Mouse (Mus musculus) CH12.LX (cell line): ENCODE measurements around the gene Gm20388. TPM values are rescaled to one million over a fixed set of nuclear protein-coding genes. Genes with fewer than 3 reads are reported as not detected.

Experiments
- DNase-seq: peaks from one replicate; pipeline ENCODE4 v3.0.0-alpha.2; 2013; ENCODE audit errors: extremely low read depth
- H3K27ac ChIP-seq: 2 replicates; pipeline ENCODE4 v1.5.1; 2012; ENCODE audit warnings: low read depth, mild to moderate bottlenecking, control low read depth, moderate library complexity; ENCODE audit not compliant: insufficient read depth
- H3K27me3 ChIP-seq: replicated peaks from 2 replicates; pipeline ENCODE3; 2012; ENCODE audit warnings: inconsistent platforms
- H3K36me3 ChIP-seq, 2 experiments: replicated peaks in 1 of 2; 2 replicates each; pipeline versions ENCODE3 to v1.6.1; 2012; ENCODE audit warnings: inconsistent platforms in 1 of 2, low read length in 1 of 2, mild to moderate bottlenecking in 1 of 2, mixed read lengths in 1 of 2, moderate library complexity in 1 of 2; ENCODE audit not compliant: control insufficient read depth in 1 of 2, insufficient read depth in 1 of 2
- H3K4me1 ChIP-seq, 2 experiments: 2 replicates each; pipeline ENCODE4 v1.6.1; 2012; ENCODE audit warnings: inconsistent platforms in 1 of 2, moderate library complexity in 1 of 2; ENCODE audit not compliant: insufficient read depth in 2 of 2, control insufficient read depth in 1 of 2
- H3K4me2 ChIP-seq: 2 replicates; pipeline ENCODE4 v1.6.1; 2012; ENCODE audit warnings: low read depth, mild to moderate bottlenecking, control low read depth; ENCODE audit not compliant: poor library complexity, insufficient read depth, severe bottlenecking
- H3K4me3 ChIP-seq, 3 experiments: fragments of 150-350 bp in 1 of 3; sonication (generic) in 1 of 3; replicated peaks in 1 of 3; 2 replicates each; pipeline versions ENCODE3 to v1.5.1; 2011 to 2012; ENCODE audit warnings: low read depth in 2 of 3, low read length in 2 of 3, mild to moderate bottlenecking in 2 of 3, moderate library complexity in 2 of 3, control low read depth in 1 of 3, improper control_type of control experiment in 1 of 3, inconsistent platforms in 1 of 3, mixed read lengths in 1 of 3; ENCODE audit not compliant: poor library complexity in 1 of 3
- H3K79me2 ChIP-seq: replicated peaks from 2 replicates; pipeline ENCODE4 v1.6.1; 2012; ENCODE audit warnings: mild to moderate bottlenecking, moderate library complexity; ENCODE audit not compliant: control insufficient read depth, poor library complexity, insufficient read depth, severe bottlenecking; ENCODE audit errors: extremely low read depth
- H3K9ac ChIP-seq: 2 replicates; pipeline ENCODE4 v1.6.1; 2012; ENCODE audit warnings: low read depth, mild to moderate bottlenecking, control low read depth, moderate library complexity; ENCODE audit not compliant: insufficient read depth
- H3K9me3 ChIP-seq: replicated peaks from 2 replicates; pipeline ENCODE3; 2012; ENCODE audit warnings: low read length, inconsistent platforms, mixed read lengths
- BHLHE40 ChIP-seq: IDR thresholded peaks from 2 replicates; pipeline ENCODE4 v1.6.1; 2011; ENCODE audit warnings: mild to moderate bottlenecking, low read depth, low read length, improper control_type of control experiment
- CHD1 ChIP-seq: IDR thresholded peaks from 2 replicates; pipeline ENCODE4 v1.6.1; 2012; ENCODE audit warnings: low read depth, low read length, improper control_type of control experiment, inconsistent platforms
- CHD2 ChIP-seq: IDR thresholded peaks from 2 replicates; pipeline ENCODE4 v1.6.1; 2011; ENCODE audit warnings: low read length, improper control_type of control experiment
- CTCF ChIP-seq, 2 experiments: IDR thresholded peaks in 1 of 2; conservative IDR thresholded peaks in 1 of 2; 2 replicates each; pipeline ENCODE4 v1.5.1; 2011 to 2012; ENCODE audit warnings: low read depth in 2 of 2, low read length in 2 of 2, improper control_type of control experiment in 1 of 2, inconsistent platforms in 1 of 2, mild to moderate bottlenecking in 1 of 2, moderate library complexity in 1 of 2
- ELF1 ChIP-seq: IDR thresholded peaks from 2 replicates; pipeline ENCODE4 v1.6.1; 2014; ENCODE audit warnings: low read depth, mild to moderate bottlenecking, inconsistent platforms, low read length, improper control_type of control experiment
- EP300 ChIP-seq: IDR thresholded peaks from 2 replicates; pipeline ENCODE4 v1.6.1; 2011; ENCODE audit warnings: low read length, improper control_type of control experiment
- ETS1 ChIP-seq: conservative IDR thresholded peaks from 2 replicates; pipeline ENCODE4 v1.6.1; 2012; ENCODE audit warnings: low read depth, mild to moderate bottlenecking, inconsistent platforms, low read length, improper control_type of control experiment, moderate library complexity
- GABPA ChIP-seq: IDR thresholded peaks from 2 replicates; pipeline ENCODE4 v1.6.1; 2012; ENCODE audit warnings: low read depth, low read length, improper control_type of control experiment, inconsistent platforms; ENCODE audit not compliant: insufficient replicate concordance
- HCFC1 ChIP-seq: IDR thresholded peaks from 2 replicates; pipeline ENCODE4 v1.6.1; 2012; ENCODE audit warnings: low read depth, mild to moderate bottlenecking, inconsistent platforms, low read length, improper control_type of control experiment
- IRF4 ChIP-seq: IDR thresholded peaks from 2 replicates; pipeline ENCODE4 v1.6.1; 2014; ENCODE audit warnings: low read depth, mild to moderate bottlenecking, inconsistent platforms, low read length, improper control_type of control experiment
- MAZ ChIP-seq: IDR thresholded peaks from 2 replicates; pipeline ENCODE4 v1.6.1; 2012; ENCODE audit warnings: low read depth, mild to moderate bottlenecking, inconsistent platforms, low read length, improper control_type of control experiment, moderate library complexity
- MEF2A ChIP-seq: IDR thresholded peaks from 2 replicates; pipeline ENCODE4 v1.6.1; 2014; ENCODE audit warnings: low read depth, mild to moderate bottlenecking, inconsistent platforms, low read length, improper control_type of control experiment, borderline replicate concordance
- MXI1 ChIP-seq: IDR thresholded peaks from 2 replicates; pipeline ENCODE4 v1.6.1; 2011; ENCODE audit warnings: mild to moderate bottlenecking, low read depth, low read length, improper control_type of control experiment
- MYC ChIP-seq: IDR thresholded peaks from 2 replicates; pipeline ENCODE4 v1.6.1; 2011; ENCODE audit warnings: low read depth, mild to moderate bottlenecking, improper control_type of control experiment, low read length
- PAX5 ChIP-seq: IDR thresholded peaks from 2 replicates; pipeline ENCODE4 v1.6.1; 2012; ENCODE audit warnings: low read length, inconsistent platforms, mixed read lengths
- POLR2A ChIP-seq: IDR thresholded peaks from 2 replicates; pipeline ENCODE4 v1.6.1; 2011; ENCODE audit warnings: low read depth, mild to moderate bottlenecking, improper control_type of control experiment, low read length
- POLR2AphosphoS2 ChIP-seq: IDR thresholded peaks from 2 replicates; pipeline ENCODE4 v1.6.1; 2011; ENCODE audit warnings: low read depth, low read length, improper control_type of control experiment
- RAD21 ChIP-seq: IDR thresholded peaks from 2 replicates; pipeline ENCODE4 v1.6.1; 2011; ENCODE audit warnings: low read depth, mild to moderate bottlenecking, low read length, improper control_type of control experiment, moderate library complexity
- SMC3 ChIP-seq: IDR thresholded peaks from 2 replicates; pipeline ENCODE4 v1.6.1; 2011; ENCODE audit warnings: low read depth, low read length, improper control_type of control experiment
- TBP ChIP-seq: conservative IDR thresholded peaks from 2 replicates; pipeline ENCODE4 v1.6.1; 2011; ENCODE audit warnings: low read depth, low read length, improper control_type of control experiment
- UBTF ChIP-seq: IDR thresholded peaks from 2 replicates; pipeline ENCODE4 v1.6.1; 2012; ENCODE audit warnings: low read depth, mild to moderate bottlenecking, inconsistent platforms, low read length, improper control_type of control experiment, moderate library complexity
- USF2 ChIP-seq: conservative IDR thresholded peaks from 2 replicates; pipeline ENCODE4 v1.6.1; 2011; ENCODE audit warnings: low read depth, low read length, improper control_type of control experiment
- ZC3H11A ChIP-seq: IDR thresholded peaks from 2 replicates; pipeline ENCODE4 v1.6.1; 2012; ENCODE audit warnings: low read depth, mild to moderate bottlenecking, inconsistent platforms, low read length, improper control_type of control experiment
- ZKSCAN1 ChIP-seq: IDR thresholded peaks from 2 replicates; pipeline ENCODE4 v1.6.1; 2012; ENCODE audit warnings: low read depth, inconsistent platforms, low read length, improper control_type of control experiment, borderline replicate concordance
- ZMIZ1 ChIP-seq: IDR thresholded peaks from 2 replicates; pipeline ENCODE4 v1.6.1; 2012; ENCODE audit warnings: low read depth, mild to moderate bottlenecking, inconsistent platforms, low read length, improper control_type of control experiment
- ZNF384 ChIP-seq: IDR thresholded peaks from 2 replicates; pipeline ENCODE4 v1.6.1; 2012; ENCODE audit warnings: low read depth, low read length, improper control_type of control experiment, inconsistent platforms
- dilution Hi-C: fragments of 300-500 bp; cut with MboI; formaldehyde crosslinking; loops from 2 replicates; pipeline ENCODE4 v1.14.3; 2020; ENCODE audit warnings: low sequenced_read_pairs; ENCODE audit not compliant: extremely low pct_unique_long_range_greater_than_20kb, extremely low pct_ligation_motif_present
- in situ Hi-C: fragments of 300-500 bp; cut with MboI; formaldehyde crosslinking; loops from 3 replicates; pipeline ENCODE4 v1.14.3; 2019; ENCODE audit warnings: low sequenced_read_pairs, low pct_ligation_motif_present, low pct_unique_long_range_greater_than_20kb, mixed read lengths
- polyA plus RNA-seq: library from polyadenylated mRNA; unstranded; fragments of >175 nt; gene quantifications from 2 replicates; pipeline ENCODE4 v1.2.1, GENCODE M21; 2012; ENCODE audit warnings: low read depth; ENCODE audit not compliant: insufficient read length
- total RNA-seq, 2 experiments: library from RNA; depleted of rRNA; stranded (reverse); fragments of 300-350 nt in 1 of 2; fragments of >200 nt in 1 of 2; gene quantifications; 2 replicates each; pipeline ENCODE4 v1.2.3; 2012 to 2014

The Gm20388 gene
- total and polyA plus RNA-seq, 3 experiments, result 14.8 to 26.3 (median 22.2) TPM

- TF ChIP-seq UBTF (0 out of 2 replicates have a peak, but pooled peaks have one; percentile 33), MAZ (no peak), ELF1 (no peak)
These were observed 4177.5 kb downstream of the Gm20388 start (continued) for GRCm38 (mm10) chr8:124088092-124088613.

- in situ Hi-C loops (loop anchor here (10.0 kb wide), 1 partner anchor 196 kb away; no protein-coding TSS in a partner anchor), dilution Hi-C loops (no loop called here)
- no peaks in the 10 kb centered on the region for H3K79me2 ChIP-seq
- H3K4me2 ChIP-seq, result no peak overlapping the region
- no peak overlapping the region for H3K9ac ChIP-seq
- H3K36me3 ChIP-seq, result no peaks in the 10 kb centered on the region
- no peak overlapping the region for H3K27ac ChIP-seq
- no peak overlapping the region for H3K4me3 ChIP-seq
- H3K27me3 ChIP-seq, result no peaks in the 10 kb centered on the region
- no peak for TF ChIP-seq POLR2A
- no peak for TF ChIP-seq TBP
- no peak for TF ChIP-seq MXI1
- TF ChIP-seq USF2, result no peak
- no peak for TF ChIP-seq ZKSCAN1
- no peak for TF ChIP-seq UBTF
- TF ChIP-seq ETS1, result 0 out of 2 replicates have a peak, but pooled peaks have one; percentile 24
- TF ChIP-seq ZMIZ1, result no peak
- no peak for TF ChIP-seq BHLHE40
- peak; percentile 34; the same call in 1 of the 2 replicates for TF ChIP-seq IRF4
- TF ChIP-seq RAD21, result no peak
- TF ChIP-seq GABPA, result no peak
- peak; percentile 56; the same call in 1 of the 2 replicates for TF ChIP-seq ELF1
- H3K4me1 ChIP-seq, result peaks cover 34 to 59% of the 10 kb centered on the region in 2 experiments
- peak; percentile 77 for DNase-seq
- H3K9me3 ChIP-seq, result no peaks in the 10 kb centered on the region
These were observed 4178.4 kb downstream of the Gm20388 start for GRCm38 (mm10) chr8:124089016-124089415.

DNA sequence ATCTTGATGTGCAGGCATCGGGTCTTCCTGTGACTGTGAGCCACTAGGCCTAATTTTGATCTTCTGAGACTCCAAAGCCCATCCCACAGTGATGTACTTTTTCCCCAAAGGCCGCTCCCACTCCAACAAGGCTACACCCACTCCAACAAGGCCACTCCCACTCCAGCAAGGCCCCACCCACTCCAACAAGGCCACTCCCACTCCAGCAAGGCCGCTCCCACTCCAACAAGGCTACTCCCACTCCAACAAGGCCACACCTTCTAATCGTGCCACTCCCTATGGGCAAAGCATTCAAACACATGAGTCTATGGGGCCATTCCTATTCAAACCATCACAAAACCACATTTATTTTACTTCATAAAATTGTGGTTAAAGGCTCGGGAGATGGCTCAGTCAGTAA, 4179.8 kb downstream of the Gm20388 start:
- no peaks in the 10 kb centered on the region for H3K9me3 ChIP-seq
- H3K36me3 ChIP-seq, result no peaks in the 10 kb centered on the region
- no peak overlapping the region for H3K27ac ChIP-seq
- no peak for DNase-seq
- dilution Hi-C loops, result no loop called here
- H3K4me1 ChIP-seq, result peaks cover 27 to 47% of the 10 kb centered on the region in 2 experiments
- H3K79me2 ChIP-seq, result no peaks in the 10 kb centered on the region
- in situ Hi-C loops, result no loop called here
- TF ChIP-seq PAX5 (no peak), SMC3 (no peak), MAZ (no peak), MEF2A (no peak), EP300 (no peak), ZKSCAN1 (no peak), IRF4 (no peak), MXI1 (no peak), HCFC1 (no peak), CHD1 (no peak), ELF1 (no peak), ZNF384 (no peak), GABPA (no peak), CHD2 (no peak), USF2 (no peak), ZC3H11A (no peak), BHLHE40 (no peak), POLR2AphosphoS2 (no peak), CTCF (conservative IDR thresholded peaks at IDR 0.05 in 1 of 2, IDR thresholded peaks at IDR 0.05 in 1 of 2; ENCODE audit: low read depth in 2 of 2, low read length in 2 of 2) (no peak), MYC (no peak)
- no peak overlapping the region for H3K4me2 ChIP-seq
- no peak overlapping the region for H3K4me3 ChIP-seq
- H3K27me3 ChIP-seq, result no peaks in the 10 kb centered on the region
- no peak overlapping the region for H3K9ac ChIP-seq
